Mouse (Mus musculus): ENCODE measurements at regions not wholly inside any gene's neighbourhood (a gene's known extent, or its start where the extent isn't known, plus 50 kb on each side); places are given as distances from the start of the nearest gene placed in this dataset.

DNA sequence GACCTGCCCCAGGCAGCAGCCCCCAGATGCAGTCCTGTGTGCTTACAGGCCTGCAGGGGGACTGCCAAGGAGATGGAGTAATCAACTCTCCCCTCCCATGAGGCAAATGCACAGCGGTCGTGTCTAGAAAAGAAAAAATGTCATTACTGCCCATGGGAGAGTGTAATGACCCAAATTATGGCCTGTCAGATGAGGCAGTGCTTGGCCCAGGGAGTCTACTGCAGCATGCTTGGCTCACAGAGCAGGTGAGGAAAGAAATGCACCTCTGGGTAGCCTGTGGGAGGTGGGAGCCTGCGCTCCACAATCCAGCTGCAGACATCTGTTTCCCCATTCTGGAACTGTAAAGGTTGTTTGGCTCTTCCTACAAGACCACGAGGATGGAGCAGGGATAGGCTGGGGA, 339.8 kb upstream of the Apob start:
- Histone ChIP-seq H3K4me1 (replicated peaks; ENCODE audit: control insufficient read depth in 2 of 2, insufficient read depth in 2 of 2, low read length in 1 of 2) (no peaks in the 10 kb centered on the region), H3K27ac (no peak overlapping the region), H3K4me2 (ENCODE audit: low read depth) (no peak overlapping the region), H3K36me3 (replicated peaks; ENCODE audit: control insufficient read depth, insufficient read depth, low read depth) (no peaks in the 10 kb centered on the region), H3K4me3 (ENCODE audit: insufficient read depth in 1 of 2, low read depth in 2 of 2, low read length in 2 of 2) (no peak overlapping the region), H3K9ac (replicated peaks) (no peak overlapping the region), H3K27me3 (ENCODE audit: control insufficient read depth, insufficient read depth, low read length) (no peaks in the 10 kb centered on the region), H3K9me3 (ENCODE audit: control insufficient read depth, low read length) (no peaks in the 10 kb centered on the region)
- no peak for ATAC-seq (ENCODE audit: insufficient read depth)
- DNase-seq (ENCODE audit: low read depth in 3 of 3, low spot score in 3 of 3) = no peak
- TF ChIP-seq EP300 (IDR thresholded peaks at IDR 0.05; ENCODE audit: low read depth) (no peak), CTCF (IDR thresholded peaks at IDR 0.05; ENCODE audit: low read depth) (no peak)
- 62% methylated on average over 4 of the region's 4 CpGs for WGBS (ENCODE audit: insufficient replicate concordance)

- Histone ChIP-seq H3K9me3 (ENCODE audit: control insufficient read depth, low read length) (no peaks in the 10 kb centered on the region), H3K9ac (replicated peaks) (no peak overlapping the region), H3K27ac (no peak overlapping the region), H3K4me2 (ENCODE audit: low read depth) (no peak overlapping the region), H3K27me3 (ENCODE audit: control insufficient read depth, insufficient read depth, low read length) (no peaks in the 10 kb centered on the region), H3K4me3 (ENCODE audit: insufficient read depth in 1 of 2, low read depth in 2 of 2, low read length in 2 of 2) (no peak overlapping the region), H3K36me3 (replicated peaks; ENCODE audit: control insufficient read depth, insufficient read depth, low read depth) (no peaks in the 10 kb centered on the region), H3K4me1 (replicated peaks; ENCODE audit: control insufficient read depth in 2 of 2, insufficient read depth in 2 of 2, low read length in 1 of 2) (no peaks in the 10 kb centered on the region)
- DNase-seq (ENCODE audit: low read depth in 3 of 3, low spot score in 3 of 3) = no peak
- no peak for TF ChIP-seq CTCF (IDR thresholded peaks at IDR 0.05; ENCODE audit: low read depth)
- TF ChIP-seq EP300 (IDR thresholded peaks at IDR 0.05; ENCODE audit: low read depth) = no peak
- ATAC-seq (ENCODE audit: insufficient read depth) = no peak
- 61% methylated on average over 3 of the region's 3 CpGs for WGBS (ENCODE audit: insufficient replicate concordance)
Measured at GRCm38 (mm10) chr12:7650851-7651250, 326.6 kb upstream of the Apob start.

GRCm38 (mm10) chr12:7662027-7662426, 315.4 kb upstream of the Apob start:
- WGBS (ENCODE audit: insufficient replicate concordance) = 27% methylated on average over 3 of the region's 3 CpGs
- H3K36me3 ChIP-seq (replicated peaks; ENCODE audit: control insufficient read depth, insufficient read depth, low read depth) = no peaks in the 10 kb centered on the region
- H3K9ac ChIP-seq (replicated peaks) = no peak overlapping the region
- H3K4me2 ChIP-seq (ENCODE audit: low read depth) = no peak overlapping the region
- ATAC-seq (ENCODE audit: insufficient read depth) = no peak
- no peaks in the 10 kb centered on the region for H3K27me3 ChIP-seq (ENCODE audit: control insufficient read depth, insufficient read depth, low read length)
- H3K4me1 ChIP-seq (replicated peaks; ENCODE audit: control insufficient read depth in 2 of 2, insufficient read depth in 2 of 2, low read length in 1 of 2) = no peaks in the 10 kb centered on the region
- H3K9me3 ChIP-seq (ENCODE audit: control insufficient read depth, low read length) = no peaks in the 10 kb centered on the region
- DNase-seq (ENCODE audit: low read depth in 3 of 3, low spot score in 3 of 3) = no peak
- no peak overlapping the region for H3K27ac ChIP-seq
- TF ChIP-seq EP300 (IDR thresholded peaks at IDR 0.05; ENCODE audit: low read depth) (no peak), CTCF (IDR thresholded peaks at IDR 0.05; ENCODE audit: low read depth) (no peak)
- H3K4me3 ChIP-seq (ENCODE audit: insufficient read depth in 1 of 2, low read depth in 2 of 2, low read length in 2 of 2) = no peak overlapping the region

DNA sequence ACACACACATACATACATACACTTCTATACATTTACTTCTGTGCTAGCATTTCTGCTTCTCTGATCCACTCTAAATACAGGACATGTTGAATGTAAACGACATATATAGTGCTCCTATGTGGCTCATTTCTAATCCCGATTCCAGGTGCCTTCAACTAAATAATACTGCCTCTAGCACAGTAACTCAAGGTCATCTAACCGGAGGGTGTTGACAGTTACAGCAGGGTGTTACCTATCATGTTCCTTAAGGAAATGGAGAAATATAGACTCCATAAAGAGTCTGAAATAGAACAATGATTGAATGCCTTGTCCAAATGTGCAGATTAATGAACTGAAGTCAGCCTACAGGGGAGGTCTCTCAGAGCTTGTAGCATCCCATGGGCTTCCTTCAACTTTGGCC, 307.3 kb upstream of the Apob start:
- no peaks in the 10 kb centered on the region for H3K36me3 ChIP-seq (replicated peaks; ENCODE audit: control insufficient read depth, insufficient read depth, low read depth)
- TF ChIP-seq EP300 (IDR thresholded peaks at IDR 0.05; ENCODE audit: low read depth) = no peak
- TF ChIP-seq CTCF (IDR thresholded peaks at IDR 0.05; ENCODE audit: low read depth) = no peak
- no peaks in the 10 kb centered on the region for H3K9me3 ChIP-seq (ENCODE audit: control insufficient read depth, low read length)
- no peak overlapping the region for H3K4me2 ChIP-seq (ENCODE audit: low read depth)
- H3K27me3 ChIP-seq (ENCODE audit: control insufficient read depth, insufficient read depth, low read length) = no peaks in the 10 kb centered on the region
- no peak overlapping the region for H3K4me3 ChIP-seq (ENCODE audit: insufficient read depth in 1 of 2, low read depth in 2 of 2, low read length in 2 of 2)
- no peak for DNase-seq (ENCODE audit: low read depth in 3 of 3, low spot score in 3 of 3)
- no peaks in the 10 kb centered on the region for H3K4me1 ChIP-seq (replicated peaks; ENCODE audit: control insufficient read depth in 2 of 2, insufficient read depth in 2 of 2, low read length in 1 of 2)
- no peak overlapping the region for H3K27ac ChIP-seq
- no peak overlapping the region for H3K9ac ChIP-seq (replicated peaks)
- 48% methylated on average over 3 of the region's 3 CpGs for WGBS (ENCODE audit: insufficient replicate concordance)
- no peak for ATAC-seq (ENCODE audit: insufficient read depth)

DNA sequence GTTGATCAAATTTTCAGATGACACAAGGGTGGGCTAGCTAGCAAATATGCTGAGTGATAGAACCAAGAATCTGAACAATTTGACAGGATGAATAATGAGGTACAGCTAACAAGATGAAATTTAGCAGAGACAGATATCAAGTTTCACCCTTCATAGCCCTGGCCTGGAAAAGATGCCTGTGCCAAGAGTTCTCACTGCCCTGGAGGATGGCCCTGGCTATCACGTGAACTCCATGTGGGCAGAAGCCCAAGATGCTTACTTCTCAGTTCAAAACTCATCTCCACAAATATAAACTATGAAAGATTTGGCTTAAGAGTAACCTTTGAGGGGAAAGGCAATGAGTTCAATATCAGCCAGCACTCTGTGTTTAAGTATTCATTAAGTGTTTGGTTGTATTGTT, 306.9 kb upstream of the Apob start:
- Histone ChIP-seq H3K27me3 (ENCODE audit: control insufficient read depth, insufficient read depth, low read length) (no peaks in the 10 kb centered on the region), H3K4me1 (replicated peaks; ENCODE audit: control insufficient read depth in 2 of 2, insufficient read depth in 2 of 2, low read length in 1 of 2) (no peaks in the 10 kb centered on the region), H3K36me3 (replicated peaks; ENCODE audit: control insufficient read depth, insufficient read depth, low read depth) (no peaks in the 10 kb centered on the region), H3K4me3 (ENCODE audit: insufficient read depth in 1 of 2, low read depth in 2 of 2, low read length in 2 of 2) (no peak overlapping the region), H3K9ac (replicated peaks) (no peak overlapping the region), H3K4me2 (ENCODE audit: low read depth) (no peak overlapping the region), H3K9me3 (ENCODE audit: control insufficient read depth, low read length) (no peaks in the 10 kb centered on the region), H3K27ac (no peak overlapping the region)
- no peak for ATAC-seq (ENCODE audit: insufficient read depth)
- no peak for DNase-seq (ENCODE audit: low read depth in 3 of 3, low spot score in 3 of 3)
- no peak for TF ChIP-seq CTCF (IDR thresholded peaks at IDR 0.05; ENCODE audit: low read depth)
- no peak for TF ChIP-seq EP300 (IDR thresholded peaks at IDR 0.05; ENCODE audit: low read depth)
- 57% methylated on average over 1 of the region's 1 CpGs for WGBS (ENCODE audit: insufficient replicate concordance)

Data from liver, embryonic 14.5 days (tissue).